Mouse (Mus musculus) brain, embryonic 14.5 days (tissue): ENCODE measurements at regions not wholly inside any gene's neighbourhood (a gene's known extent, or its start where the extent isn't known, plus 50 kb on each side); places are given as distances from the start of the nearest gene placed in this dataset.

Source experiments
- DNase-seq: peaks from one replicate; pipeline ENCODE4 v3.0.0-alpha.2; 2011; ENCODE audit warnings: low read depth
- CTCF ChIP-seq: fragments of 200-500 bp; IDR thresholded peaks from 2 replicates; pipeline ENCODE4 v1.5.1; 2012; ENCODE audit warnings: inconsistent platforms, mild to moderate bottlenecking, moderate library complexity, borderline replicate concordance; ENCODE audit not compliant: insufficient read depth, insufficient read length; ENCODE audit errors: extremely low read depth
- POLR2A ChIP-seq: fragments of 200-500 bp; IDR thresholded peaks from 2 replicates; pipeline ENCODE4 v1.6.1; 2012; ENCODE audit warnings: mild to moderate bottlenecking, inconsistent platforms, borderline replicate concordance; ENCODE audit not compliant: poor library complexity, insufficient read depth, insufficient read length, severe bottlenecking; ENCODE audit errors: extremely low read depth

GRCm38 (mm10) chr4:82132326-82132725 lies 573.2 kb downstream of the Nfib start:
- no peak for TF ChIP-seq POLR2A
- TF ChIP-seq CTCF = no peak
- DNase-seq = no peak

- DNase-seq = no peak
- TF ChIP-seq POLR2A = no peak
- no peak for TF ChIP-seq CTCF
Measured at GRCm38 (mm10) chr4:82129471-82129870, 576.1 kb downstream of the Nfib start.

GRCm38 (mm10) chr4:82123733-82124132 lies 581.8 kb downstream of the Nfib start:
- TF ChIP-seq POLR2A (no peak), CTCF (no peak)
- DNase-seq = no peak

- no peak for DNase-seq
- TF ChIP-seq POLR2A = no peak
- no peak for TF ChIP-seq CTCF
Measured at GRCm38 (mm10) chr4:82123101-82123500, 582.4 kb downstream of the Nfib start.

GRCm38 (mm10) chr4:82120796-82121195 lies 584.8 kb downstream of the Nfib start:
- peak; percentile 19 for DNase-seq
- TF ChIP-seq CTCF (no peak), POLR2A (no peak)

GRCm38 (mm10) chr4:82120326-82120725 lies 585.2 kb downstream of the Nfib start:
- TF ChIP-seq CTCF = no peak
- TF ChIP-seq POLR2A = no peak
- DNase-seq = no peak

- DNase-seq = no peak
- TF ChIP-seq POLR2A = no peak
- TF ChIP-seq CTCF = no peak
Measured at GRCm38 (mm10) chr4:82101837-82102236, 603.7 kb downstream of the Nfib start.

- no peak for DNase-seq
- TF ChIP-seq CTCF (no peak), POLR2A (no peak)
Measured at GRCm38 (mm10) chr4:82099970-82100368, 605.6 kb downstream of the Nfib start.

GRCm38 (mm10) chr4:82098986-82099969 lies 606.3 kb downstream of the Nfib start:
- TF ChIP-seq POLR2A = no peak
- no peak for TF ChIP-seq CTCF
- peak; percentile 85 for DNase-seq

- TF ChIP-seq POLR2A (no peak), CTCF (no peak)
- DNase-seq = peak; percentile 39
Measured at GRCm38 (mm10) chr4:82092296-82093230, 613.0 kb downstream of the Nfib start.

- DNase-seq = no peak
- TF ChIP-seq CTCF (no peak), POLR2A (no peak)
Measured at GRCm38 (mm10) chr4:82089657-82090056, 615.9 kb downstream of the Nfib start.
